Mouse (Mus musculus): ENCODE measurements around the gene Gm20835.
"Not testable (repeated sequence)": the region's sequence is repeated elsewhere in the genome, so short reads cannot be mapped to it uniquely, and the experiment has no call there.

Gene Gm20835

DNA sequence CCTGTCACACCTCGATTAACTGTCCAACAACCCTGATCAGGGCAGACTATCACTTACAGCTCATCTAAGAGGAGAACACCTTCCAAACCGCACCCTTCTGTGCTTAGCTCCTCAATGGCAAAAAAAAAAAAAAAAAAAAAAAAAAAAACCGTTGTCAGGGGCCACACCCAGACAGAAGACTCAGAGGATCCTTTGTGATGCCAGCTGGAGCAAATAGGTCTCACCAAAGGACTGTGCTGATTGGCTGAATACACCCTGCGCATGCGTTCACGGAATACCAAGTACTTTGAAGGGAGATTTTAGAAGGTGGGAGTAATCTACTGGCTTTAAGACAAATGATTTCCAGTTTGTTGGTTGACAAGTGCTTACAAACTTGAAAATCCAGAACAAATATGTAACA is at the start of gene Gm20835:
Gm20835 (minus strand) TSS at position 101 of the 400 bp plus-strand sequence.
- not testable (repeated sequence) for DNase-seq (ENCODE audit: low read depth, low spot score)
